Mouse (Mus musculus) myocyte (in vitro differentiated cells): Measurements from ENCODE around the gene Shank2.

Source experiments
- CEBPB ChIP-seq: IDR thresholded peaks from 2 replicates; pipeline ENCODE4 v1.6.1; 2011; ENCODE audit warnings: mild to moderate bottlenecking, moderate library complexity; ENCODE audit not compliant: poor library complexity, insufficient read depth, severe bottlenecking
- MAX ChIP-seq: IDR thresholded peaks from one replicate; pipeline ENCODE4 v1.6.1; 2011; ENCODE audit warnings: low read depth, mild to moderate bottlenecking, control low read depth
- MYOD1 ChIP-seq, 3 experiments: IDR thresholded peaks; one replicate each; pipeline ENCODE4 v1.6.1; 2011; ENCODE audit warnings: control low read depth in 2 of 3, low read depth in 2 of 3, mild to moderate bottlenecking in 2 of 3, moderate library complexity in 1 of 3; ENCODE audit not compliant: insufficient read length in 2 of 3, control insufficient read depth in 1 of 3
- POLR2A ChIP-seq: IDR thresholded peaks from one replicate; pipeline ENCODE4 v1.6.1; 2011; ENCODE audit warnings: low read depth, mild to moderate bottlenecking, control low read depth, moderate library complexity; ENCODE audit not compliant: insufficient read length
- POLR2AphosphoS2 ChIP-seq: IDR thresholded peaks from one replicate; pipeline ENCODE4 v1.6.1; 2011; ENCODE audit warnings: low read depth, control low read depth; ENCODE audit not compliant: insufficient read length
- REST ChIP-seq: IDR thresholded peaks from one replicate; pipeline ENCODE4 v1.6.1; 2011; ENCODE audit warnings: mild to moderate bottlenecking, control low read depth, moderate library complexity; ENCODE audit not compliant: insufficient read depth, insufficient read length
- TCF3 ChIP-seq: IDR thresholded peaks from one replicate; pipeline ENCODE4 v1.6.1; 2011; ENCODE audit warnings: low read depth, control low read depth; ENCODE audit not compliant: insufficient read length
- USF1 ChIP-seq: IDR thresholded peaks from one replicate; pipeline ENCODE4 v1.6.1; 2011; ENCODE audit warnings: low read depth, mild to moderate bottlenecking, control low read depth, moderate library complexity

DNA sequence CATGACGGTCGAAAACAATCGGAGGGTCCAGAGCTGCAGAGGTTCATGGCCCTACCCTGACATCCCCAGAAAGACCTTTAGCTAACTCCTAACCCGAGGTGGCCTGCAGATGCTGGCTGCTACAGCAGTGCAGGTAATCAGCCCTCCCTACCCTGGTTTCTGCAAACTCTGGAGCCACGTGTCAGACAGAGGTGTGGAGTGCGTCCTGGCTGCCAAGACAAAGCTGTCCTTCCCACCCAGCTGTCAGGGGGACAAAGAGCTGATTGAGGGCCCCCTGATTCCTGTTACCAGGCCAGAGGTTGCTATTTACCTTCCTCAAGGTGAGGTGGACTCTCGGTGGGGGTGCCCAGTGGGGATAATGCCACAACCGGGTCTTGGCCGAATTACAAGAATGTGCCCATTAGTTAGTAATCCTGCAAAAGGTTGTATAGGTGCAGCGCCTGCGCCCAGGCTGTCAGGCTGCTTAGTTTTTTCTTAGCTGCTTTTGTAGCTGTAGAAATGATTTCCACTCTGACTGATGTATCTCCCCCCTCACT, 43.6 kb upstream of the Shank2 start:
- TF ChIP-seq POLR2A (no peak), TCF3 (no peak), POLR2AphosphoS2 (no peak), CEBPB (no peak), REST (no peak), MAX (no peak), USF1 (no peak), MYOD1 (IDR thresholded peaks at IDR 0.05; ENCODE audit: control insufficient read depth in 1 of 3, insufficient read length in 2 of 3, low read depth in 2 of 3) (no peak)
